Mouse (Mus musculus): ENCODE data around the gene Fam204a.

Fam204a gene

GRCm38 (mm10) chr19:60225899-60226844 lies at the start of gene Fam204a:
Gene Fam204a, minus strand, starts transcription at chr19:60226701.
- peak; percentile 96 for DNase-seq (ENCODE audit: low spot score)

DNA sequence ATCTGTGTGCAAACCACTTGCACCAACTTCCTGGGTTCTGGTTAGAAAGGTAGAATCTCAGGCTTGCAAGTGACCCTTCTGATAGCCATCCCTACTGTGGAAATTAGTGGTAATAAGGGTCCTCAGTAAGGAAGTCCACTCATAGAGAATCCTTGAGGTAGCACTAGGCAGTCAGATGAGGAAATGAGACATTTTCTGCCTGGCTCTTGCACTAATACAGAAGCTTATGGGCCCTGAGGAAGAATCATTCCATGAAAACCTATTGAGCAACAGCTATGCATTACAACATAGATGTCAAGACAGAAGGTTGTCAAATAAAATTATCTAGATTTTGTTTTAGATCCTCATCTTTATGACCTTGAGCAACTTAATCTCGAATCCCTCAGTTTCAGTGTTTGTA lies 39.3 kb upstream of the Fam204a start:
- DNase-seq (ENCODE audit: low spot score) = no peak

DNA sequence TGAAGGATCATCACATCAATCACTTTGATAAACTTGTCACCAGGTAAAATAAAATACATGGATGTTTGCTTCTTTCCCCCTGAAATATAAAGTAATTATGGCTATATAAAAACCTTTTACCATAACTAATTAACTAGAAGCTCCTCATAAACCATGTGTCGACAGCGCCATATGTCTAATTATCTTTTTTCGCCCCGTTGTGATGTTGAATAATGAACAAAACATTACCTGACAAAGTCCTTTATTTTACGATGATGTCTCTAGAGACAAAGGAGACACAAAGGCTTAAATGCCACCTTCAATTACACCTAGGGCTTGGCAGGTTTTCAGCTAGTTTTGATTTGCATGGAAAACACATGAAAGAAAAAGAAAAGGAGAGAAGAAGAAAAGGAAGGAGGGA lies 34.2 kb upstream of the Fam204a start:
- DNase-seq (ENCODE audit: low spot score) = no peak

DNA sequence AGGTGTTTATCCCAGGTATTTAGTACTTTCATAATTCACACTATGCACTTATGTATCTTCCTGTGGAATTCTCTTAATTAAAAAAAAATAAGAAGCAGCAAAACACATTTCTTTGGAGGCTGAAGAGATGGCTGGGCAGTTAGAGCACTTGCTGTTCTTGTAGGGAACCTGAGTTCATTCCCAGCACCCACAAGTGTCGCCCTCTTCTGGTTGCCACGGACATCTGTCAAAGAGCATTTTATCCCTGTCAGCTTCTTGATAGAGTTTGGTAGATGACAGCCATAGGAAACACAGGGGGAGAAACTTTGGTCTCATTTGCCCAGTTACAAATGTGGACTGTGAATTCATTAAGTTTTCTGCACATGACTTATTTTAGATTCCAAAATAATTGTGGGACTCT lies 25.5 kb upstream of the Fam204a start:
- DNase-seq (ENCODE audit: low spot score) = no peak

GRCm38 (mm10) chr19:60251197-60251596 lies 24.7 kb upstream of the Fam204a start:
- no peak for DNase-seq (ENCODE audit: low spot score)

- DNase-seq (ENCODE audit: low spot score) = no peak
Observed at GRCm38 (mm10) chr19:60245250-60245649, 18.7 kb upstream of the Fam204a start.

DNA sequence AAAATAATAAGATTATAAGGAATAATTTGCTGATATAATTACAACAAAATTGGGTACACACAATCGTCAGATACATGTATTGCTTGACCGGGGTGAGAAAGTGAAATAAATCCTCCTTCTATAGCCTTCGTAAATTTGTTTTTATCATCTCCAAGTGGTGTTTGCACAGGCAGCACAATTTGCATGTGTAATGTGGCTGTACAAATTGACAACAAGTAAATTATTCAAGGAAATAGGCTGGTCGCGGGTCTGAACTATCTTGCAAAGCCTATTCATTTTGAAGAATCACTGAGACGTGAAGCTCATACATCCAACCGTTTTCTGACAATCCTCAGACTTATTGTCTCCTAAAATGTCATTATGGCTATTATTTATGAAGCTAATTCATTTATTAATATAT lies 16.1 kb upstream of the Fam204a start:
- no peak for DNase-seq (ENCODE audit: low spot score)

DNA sequence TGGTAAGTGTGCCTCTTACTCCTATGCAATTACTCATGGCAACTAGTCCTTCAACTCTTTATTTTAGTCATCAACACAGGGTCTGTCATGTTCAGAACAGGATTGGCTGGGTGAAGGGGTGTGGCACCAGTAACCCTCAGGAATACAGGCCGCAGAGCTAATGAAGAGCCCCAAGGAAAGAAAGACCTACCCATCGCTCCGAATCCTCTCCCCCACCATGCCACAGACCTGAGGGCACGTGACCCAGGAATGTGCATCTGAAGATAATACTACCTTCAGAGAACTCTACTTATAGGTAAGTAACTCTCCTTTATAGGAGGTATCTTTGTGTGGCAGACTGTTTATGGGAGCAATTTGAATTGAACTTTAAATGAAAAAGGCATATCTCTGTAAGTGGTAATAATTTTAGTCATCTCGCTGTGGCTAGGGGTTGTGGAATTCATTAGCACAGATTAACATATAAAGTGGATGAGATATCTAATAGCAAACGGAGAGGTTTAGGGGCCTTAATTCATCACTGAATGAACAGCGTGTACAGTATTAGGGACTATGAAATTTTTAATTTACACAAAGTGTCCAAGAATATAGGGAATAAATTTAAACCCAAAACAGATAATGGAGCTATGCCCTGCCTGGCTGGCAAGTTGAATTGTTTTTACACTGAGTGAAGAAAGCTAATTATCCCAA lies 15.6 kb upstream of the Fam204a start:
- no peak for DNase-seq (ENCODE audit: low spot score)

GRCm38 (mm10) chr19:60231542-60231941 lies 5.0 kb upstream of the Fam204a start:
- DNase-seq (ENCODE audit: low spot score) = no peak

DNA sequence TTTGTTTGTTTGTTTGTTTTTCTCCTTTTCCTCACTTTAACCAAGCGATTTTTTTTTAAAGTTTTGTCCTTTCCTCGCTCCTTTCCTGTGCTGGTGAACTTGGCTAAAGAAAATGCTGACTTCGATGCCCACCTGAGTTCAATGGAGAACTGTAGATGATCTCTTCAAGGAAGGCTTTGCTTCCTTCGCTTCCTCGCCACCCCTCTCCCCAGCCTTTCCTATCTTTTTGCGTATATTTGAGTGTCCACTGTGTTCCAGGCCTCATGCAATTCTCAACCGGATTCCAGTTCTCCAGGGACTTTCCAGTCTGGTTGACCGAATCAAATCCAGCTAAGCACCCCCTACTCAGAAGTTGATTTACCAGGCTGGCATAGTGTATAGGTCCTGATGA lies 339 bp upstream of the Fam204a start:
- no peak for DNase-seq (ENCODE audit: low spot score)

GRCm38 (mm10) chr19:60219395-60219794 lies 7.1 kb downstream of the Fam204a start:
- no peak for DNase-seq (ENCODE audit: low spot score)

DNA sequence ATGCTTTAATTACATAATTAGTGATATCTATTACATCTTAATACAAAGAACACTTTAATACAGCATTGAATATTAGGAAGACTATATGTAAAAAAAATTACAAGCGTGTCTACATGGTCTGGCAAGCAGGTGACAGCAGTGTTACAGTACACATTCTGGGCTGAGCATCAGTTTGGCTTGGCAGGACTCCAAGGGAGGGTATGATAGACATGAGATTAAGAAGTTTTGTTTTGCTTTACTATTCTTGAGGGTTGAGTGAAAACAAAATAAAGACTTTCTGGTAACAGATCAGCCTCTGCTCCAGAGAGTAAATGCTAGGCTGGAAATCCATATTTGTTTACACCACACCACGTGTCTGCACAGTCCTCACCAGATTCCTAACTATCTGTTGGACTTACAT lies 8.5 kb downstream of the Fam204a start:
- DNase-seq (ENCODE audit: low spot score) = peak; percentile 56

DNA sequence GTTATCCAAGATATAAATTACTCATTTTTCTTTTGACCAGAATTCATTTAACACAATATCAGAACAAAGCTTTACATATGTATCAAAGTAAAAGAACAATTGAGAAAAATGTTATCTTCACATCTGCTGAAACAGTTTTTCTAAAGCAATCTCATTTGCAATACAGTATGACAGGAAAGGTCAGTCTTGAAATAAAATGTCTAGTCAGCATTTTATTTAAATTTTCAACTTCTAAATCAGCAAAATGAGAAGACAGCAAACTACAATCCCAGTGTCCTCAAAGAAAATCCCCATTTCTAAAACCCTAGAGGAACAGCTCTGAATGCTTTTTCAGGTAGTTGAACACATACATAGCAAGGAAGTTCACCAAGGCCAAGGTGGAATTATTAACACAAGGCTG lies 18.3 kb downstream of the Fam204a start:
- DNase-seq (ENCODE audit: low spot score) = no peak

GRCm38 (mm10) chr19:60204176-60204575 lies 22.3 kb downstream of the Fam204a start:
- DNase-seq (ENCODE audit: low spot score) = no peak

DNA sequence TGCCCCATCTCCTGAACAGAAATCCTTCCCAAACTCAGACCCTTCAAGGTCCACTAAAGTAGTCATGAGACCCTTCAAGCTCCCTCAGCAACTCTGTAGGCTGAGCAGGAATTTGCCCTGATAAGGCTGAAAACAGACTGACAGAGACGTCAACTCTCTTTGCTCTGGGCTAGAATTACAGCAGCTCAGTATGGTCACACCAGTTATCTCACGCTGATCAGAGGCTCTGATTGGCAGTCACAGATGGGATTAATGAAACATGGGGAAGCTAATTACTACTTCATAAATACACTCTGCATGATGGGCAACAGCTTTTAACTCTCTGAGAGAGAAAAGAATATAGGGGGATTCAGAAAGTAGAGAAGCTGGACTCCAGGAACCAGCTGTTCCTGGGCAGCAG lies 26.2 kb downstream of the Fam204a start:
- no peak for DNase-seq (ENCODE audit: low spot score)

DNA sequence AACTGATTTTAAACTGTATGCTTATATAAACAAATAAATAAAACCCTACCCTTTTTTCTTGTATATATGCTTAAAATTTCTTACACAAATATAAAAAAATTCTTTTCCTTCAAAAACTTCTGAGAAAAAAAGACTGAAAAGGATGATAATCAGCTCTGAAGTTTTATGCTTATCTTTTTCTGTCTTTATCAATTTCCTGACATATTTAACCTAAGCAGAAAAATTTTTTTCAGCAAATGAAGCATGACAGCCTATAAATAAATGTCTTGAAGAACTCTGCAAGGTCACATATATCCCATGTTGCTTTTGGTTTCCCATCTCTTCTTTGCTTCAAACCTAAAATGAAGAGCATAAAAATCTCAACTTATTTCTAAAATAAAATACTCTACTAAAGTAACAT lies 27.3 kb downstream of the Fam204a start:
- DNase-seq (ENCODE audit: low spot score) = no peak

DNA sequence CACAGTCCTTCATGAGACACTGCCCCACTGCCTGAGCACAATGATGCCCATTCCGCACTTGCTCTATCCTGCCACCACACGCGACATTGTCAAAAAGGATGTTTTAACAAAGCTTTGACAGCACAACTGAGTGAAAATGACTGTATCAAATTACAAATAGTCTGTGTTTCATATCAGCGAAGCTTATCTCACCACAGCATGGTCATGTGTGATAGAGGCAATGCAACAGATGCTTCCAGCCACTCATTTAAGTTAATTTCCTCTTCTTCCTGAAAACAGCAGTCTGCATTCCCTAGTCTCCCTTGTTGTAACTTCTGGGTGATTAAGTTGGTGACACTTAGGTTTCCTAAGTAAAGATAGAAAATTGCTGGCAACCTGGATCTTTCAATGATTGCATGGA lies 33.7 kb downstream of the Fam204a start:
- DNase-seq (ENCODE audit: low spot score) = no peak

GRCm38 (mm10) chr19:60189206-60189605 lies 37.3 kb downstream of the Fam204a start:
- DNase-seq (ENCODE audit: low spot score) = no peak

GRCm38 (mm10) chr19:60182901-60183300 lies 43.6 kb downstream of the Fam204a start:
- DNase-seq (ENCODE audit: low spot score) = no peak

DNA sequence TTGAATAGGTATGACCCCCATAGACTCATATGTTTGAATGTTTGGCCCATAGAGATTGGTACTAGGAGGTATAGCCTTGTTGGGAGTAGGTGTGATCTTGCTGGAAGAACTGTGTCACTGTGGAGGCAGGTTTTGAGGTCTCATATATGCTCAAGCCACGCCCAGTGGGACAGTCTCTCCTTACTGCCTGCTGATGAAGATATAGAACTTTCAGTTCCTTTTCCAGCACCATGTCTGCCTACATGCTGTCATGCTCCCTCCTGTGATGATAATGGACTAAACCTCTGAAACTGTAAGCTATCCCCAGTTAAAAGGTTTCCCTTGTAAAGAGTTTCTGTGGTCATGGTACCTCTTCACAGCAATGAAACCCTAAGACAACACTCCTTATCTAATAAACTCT lies 44.3 kb downstream of the Fam204a start:
- DNase-seq (ENCODE audit: low spot score) = no peak

- DNase-seq (ENCODE audit: low spot score) = no peak
Observed at GRCm38 (mm10) chr19:60178771-60179563, 47.5 kb downstream of the Fam204a start.

GRCm38 (mm10) chr19:60165417-60165816 lies 61.1 kb downstream of the Fam204a start:
- no peak for DNase-seq (ENCODE audit: low spot score)
